Comparison of ENCODE assay signal across 8 mouse cellular contexts in genomic region chr5:121477680-121478079, GRCm38 (mm10). TPM values are rescaled to one million over a fixed set of nuclear protein-coding genes. Genes with fewer than 3 reads are reported as not detected.
DNase-seq lines count a peak whose midpoint lies in the region.

No protein-coding gene starts in this region.

- peak; percentile 42 for DNase-seq in adrenal gland, postnatal 14 days
- DNase-seq in adrenal gland, adult 18-20 months (ENCODE audit: low spot score in 2 of 2) = no peak
- DNase-seq in left cerebral cortex, adult 11 months (ENCODE audit: low spot score) = peak; percentile 35
- no peak for DNase-seq in left cerebral cortex, adult 8-10 months (ENCODE audit: low spot score in 2 of 2)
- peak; percentile 58 for DNase-seq in ES-CJ7 (ENCODE audit: low read depth, low spot score)
- DNase-seq in embryo, embryonic 11.5 days (ENCODE audit: low read depth, low spot score) = peak; percentile 51
- DNase-seq in lung, postnatal 25 days (ENCODE audit: low spot score) = peak; percentile 69
- no peak for DNase-seq in testis, postnatal 10 days (ENCODE audit: low spot score)

RNA-seq across cellular contexts. Expression of gene Erp29, which starts 25.4 kb away (rescaled TPM):
- total RNA-seq in adrenal gland, postnatal 14 days (2021) = 110 and 116 TPM in 2 replicates
- 100 to 1,000 TPM in 1 of 2 experiments, 10 to 100 TPM in 1; 97.1 to 106 TPM for total RNA-seq in adrenal gland, adult 18-20 months (2021)
- total RNA-seq in left cerebral cortex, adult 8-10 months (2022) = 100 to 1,000 TPM; 116 to 148 (median 130) TPM

RNA-seq across cellular contexts. Expression of gene Adam1b, which starts 25.6 kb away (rescaled TPM):
- not detected in 2 replicates for total RNA-seq in adrenal gland, postnatal 14 days (2021)
- not detected for total RNA-seq in adrenal gland, adult 18-20 months (2021)
- not detected for total RNA-seq in left cerebral cortex, adult 8-10 months (2022)

RNA-seq across cellular contexts. Expression of gene Tmem116, which starts 26.0 kb away (rescaled TPM):
- 1.5 and 2.1 TPM in 2 replicates for total RNA-seq in adrenal gland, postnatal 14 days (2021)
- total RNA-seq in adrenal gland, adult 18-20 months (2021) = 1 to 10 TPM; 2.1 to 2.3 TPM
- total RNA-seq in left cerebral cortex, adult 8-10 months (2022) = 10 to 100 TPM in 1 of 4 experiments, 1 to 10 TPM in 3; 6.6 to 10.1 (median 7.8) TPM

Comparison
In these comparisons a context has a peak if more than half of its experiments do, and no peak if none do; other contexts are left out.
1. DNase-seq: peak in adrenal gland, postnatal 14 days (single experiment), left cerebral cortex, adult 11 months (single experiment), ES-CJ7 (single experiment), embryo, embryonic 11.5 days (single experiment) and lung, postnatal 25 days (single experiment); none in adrenal gland, adult 18-20 months (0 of 2), left cerebral cortex, adult 8-10 months (0 of 2) and testis, postnatal 10 days (single experiment).